Mouse (Mus musculus): ENCODE measurements around the gene Rhbdd1.

DNA sequence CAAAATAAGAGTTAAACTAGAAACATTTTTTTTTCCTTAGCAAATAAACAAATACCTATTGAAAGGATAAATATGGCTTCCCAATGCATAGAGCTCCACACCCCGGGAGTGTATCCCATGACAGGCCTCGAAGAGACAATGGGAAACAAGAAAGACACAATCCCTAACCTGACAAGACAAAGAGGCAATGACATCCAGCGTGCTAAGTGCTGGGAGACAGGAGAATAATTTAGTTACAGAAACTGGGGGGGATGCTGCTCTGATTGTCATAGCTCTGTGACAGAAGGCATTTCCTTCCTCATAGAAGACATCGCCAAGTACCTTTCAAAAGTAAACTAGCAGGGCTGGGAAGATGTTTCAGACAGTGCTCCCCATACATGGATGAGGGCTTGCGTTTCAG is 159.0 kb downstream of the Rhbdd1 start:
- no peak for TF ChIP-seq CTCF (IDR thresholded peaks at IDR 0.05; ENCODE audit: low read depth)
- TF ChIP-seq EP300 (IDR thresholded peaks at IDR 0.05; ENCODE audit: low read depth) = no peak
